ENCODE assay signal across 12 mouse cellular contexts in genomic region chr3:95990413-95990941, GRCm38 (mm10). TPM values are rescaled to one million over a fixed set of nuclear protein-coding genes. Genes with fewer than 3 reads are reported as not detected.
DNase-seq lines count a peak whose midpoint lies in the region; ATAC-seq and TF ChIP-seq lines count a peak whose summit lies in the region.
"Had no signal": no experiment of that assay in that cellular context is flagged by ENCODE, and none has a peak within 500 bp of the region (broad histone marks: within the 10 kb centered on the region; RNA-seq: fewer than 3 reads in every experiment).

No protein-coding gene starts in this region.

- WGBS in heart, adult 2 months: 62% methylated on average over 12 of the region's 12 CpGs
- WGBS in lung, adult 2 months: 61% methylated on average over 12 of the region's 12 CpGs
- WGBS in heart, embryonic 14.5 days: 55% methylated on average over 12 of the region's 12 CpGs

- TF ChIP-seq POLR2A in heart, adult 2 months (IDR thresholded peaks at IDR 0.05; ENCODE audit: insufficient read depth, low read depth, low read length): 0 out of 2 replicates have a peak, but pooled peaks have one; percentile 17
- TF ChIP-seq POLR2A in lung, adult 2 months (IDR thresholded peaks at IDR 0.05; ENCODE audit: borderline replicate concordance, extremely low read depth, low read depth, low read length): no peak

- H3K79me2 ChIP-seq in heart, adult 2 months (replicated peaks; ENCODE audit: control insufficient read depth, insufficient read depth, low read length): no peaks in the 10 kb centered on the region

- H3K9ac ChIP-seq in heart, adult 2 months (ENCODE audit: low read depth, low read length): no peak overlapping the region
- H3K9ac ChIP-seq in heart, embryonic 14.5 days (ENCODE audit: low read length): no peak overlapping the region
- H3K9ac ChIP-seq: lung, embryonic 14.5 days; neural tube, embryonic 12.5 days had no signal

- no peak overlapping the region for H3K4me2 ChIP-seq in heart, embryonic 14.5 days (ENCODE audit: low read length)
- H3K4me2 ChIP-seq: lung, embryonic 14.5 days; neural tube, embryonic 12.5 days had no signal

- peaks cover 12% of the 10 kb centered on the region for H3K36me3 ChIP-seq in heart, adult 2 months (ENCODE audit: control insufficient read depth, insufficient read depth, low read length)
- H3K36me3 ChIP-seq in heart, embryonic 14.5 days (ENCODE audit: control insufficient read depth, insufficient read depth, low read length): peaks cover 57% of the 10 kb centered on the region
- peaks cover 25% of the 10 kb centered on the region for H3K36me3 ChIP-seq in splenic B cell, adult 2 months (ENCODE audit: control insufficient read depth, insufficient read depth, low read length, poor library complexity, severe bottlenecking)

- DNase-seq in heart, adult 2 months: peak in 1 of 2 experiments; percentile 42
- no peak for DNase-seq in heart, adult 8-10 months (ENCODE audit: low spot score)
- peak; percentile 16 for DNase-seq in lung, postnatal 25 days (ENCODE audit: low spot score)
- DNase-seq in lung, adult 2 months: no peak
- peak; percentile 75 for DNase-seq in splenic B cell, adult 2 months (ENCODE audit: low read depth, low spot score)
- no peak for DNase-seq in c-Kit-positive CD71-positive TER-119-positive erythroid progenitor cells, embryonic 14.5 days (ENCODE audit: low spot score)
- no peak for DNase-seq in adipocyte (ENCODE audit: low spot score)
- DNase-seq: adrenal gland, postnatal 14 days; kidney, postnatal 25 days; lung, embryonic 14.5 days had no signal

- TF ChIP-seq CTCF in heart, adult 2 months (IDR thresholded peaks at IDR 0.05): no peak
- no peak for TF ChIP-seq CTCF in lung, adult 2 months (IDR thresholded peaks at IDR 0.05; ENCODE audit: insufficient read depth, low read length)

- no peaks in the 10 kb centered on the region for H3K9me3 ChIP-seq in heart, embryonic 14.5 days (ENCODE audit: control insufficient read depth, low read length)
- H3K9me3 ChIP-seq: neural tube, embryonic 12.5 days had no signal

- peaks cover 32% of the 10 kb centered on the region for H3K4me1 ChIP-seq in heart, adult 2 months (ENCODE audit: control insufficient read depth, insufficient read depth, low read length)
- H3K4me1 ChIP-seq in lung, adult 2 months (ENCODE audit: control insufficient read depth, insufficient read depth, low read length): peaks cover 18% of the 10 kb centered on the region
- peaks cover 39 to 67% of the 10 kb centered on the region in 2 experiments for H3K4me1 ChIP-seq in heart, embryonic 14.5 days (ENCODE audit: control insufficient read depth in 2 of 2, insufficient read depth in 2 of 2, low read length in 2 of 2)

- no peak for TF ChIP-seq EP300 in heart, adult 2 months (IDR thresholded peaks at IDR 0.05; ENCODE audit: insufficient read depth, low read depth, low read length)

- H3K27me3 ChIP-seq in heart, adult 2 months (ENCODE audit: control insufficient read depth, insufficient read depth, low read length): no peaks in the 10 kb centered on the region
- no peaks in the 10 kb centered on the region for H3K27me3 ChIP-seq in heart, embryonic 14.5 days (ENCODE audit: control insufficient read depth, insufficient read depth, low read length)
- H3K27me3 ChIP-seq in splenic B cell, adult 2 months (ENCODE audit: control insufficient read depth, insufficient read depth, low read length, poor library complexity, severe bottlenecking): no peaks in the 10 kb centered on the region
- H3K27me3 ChIP-seq: neural tube, embryonic 12.5 days had no signal

- H3K4me3 ChIP-seq in heart, adult 2 months: no peak overlapping the region
- no peak overlapping the region for H3K4me3 ChIP-seq in lung, adult 2 months (replicated peaks; ENCODE audit: extremely low read depth, low read depth, low read length)
- no peak overlapping the region for H3K4me3 ChIP-seq in heart, embryonic 14.5 days (ENCODE audit: control insufficient read depth in 1 of 2, insufficient read depth in 1 of 2, low read depth in 1 of 2, low read length in 2 of 2)
- H3K4me3 ChIP-seq: neural tube, embryonic 12.5 days had no signal

- intact Hi-C loops in heart, adult 2 months (cut with DNase I): loop anchor here (10.0 kb wide), 1 partner anchor 564 kb away; the partner anchor contains the start of gene Txnip

- peak overlapping the region; percentile 56 for H3K27ac ChIP-seq in heart, adult 2 months
- H3K27ac ChIP-seq in heart, embryonic 14.5 days (replicated peaks in 1 of 2; ENCODE audit: control insufficient read depth in 1 of 2, insufficient read depth in 1 of 2, low read depth in 2 of 2, low read length in 2 of 2): peak overlapping the region; percentile 15 to 30; a peak in 2 of 4 replicates
- H3K27ac ChIP-seq: neural tube, embryonic 12.5 days had no signal

- ATAC-seq in heart, embryonic 14.5 days (ENCODE audit: insufficient number of reproducible peaks, insufficient read depth, low FRiP score, low read depth): no peak

RNA-seq across cellular contexts. Expression of gene Plekho1, which starts 5.3 kb away (rescaled TPM):
- total RNA-seq in heart, adult 2 months (2021): 10 to 100 TPM; 65.4 to 67.5 TPM
- 82.8 and 110 TPM in 2 replicates for polyA plus RNA-seq in heart, adult 2 months (2012; rRNA removed)
- total RNA-seq in heart, adult 8-10 months (2022): 10 to 100 TPM; 55.7 to 68.3 (median 61.1) TPM
- polyA plus RNA-seq in lung, adult 2 months (2012; rRNA removed): 55.7 and 82.7 TPM in 2 replicates
- polyA plus RNA-seq in heart, embryonic 14.5 days (2014; fragmentation: Nextera tagmentation; extraction: Ambion mirVana): 65.0 and 73.7 TPM in 2 replicates

Comparison
In these comparisons a context has a peak if more than half of its experiments do, and no peak if none do; other contexts are left out.
1. DNase-seq: peak in lung, postnatal 25 days (single experiment) and splenic B cell, adult 2 months (single experiment); none in heart, adult 8-10 months (single experiment), lung, adult 2 months (single experiment), c-Kit-positive CD71-positive TER-119-positive erythroid progenitor cells, embryonic 14.5 days (single experiment) and adipocyte (single experiment).